Mouse (Mus musculus) kidney, adult 9 months (tissue): ENCODE results near the gene Slc16a9.
"Not testable (repeated sequence)": the region's sequence is repeated elsewhere in the genome, so short reads cannot be mapped to it uniquely, and the experiment has no call there.

Experiments used
- DNase-seq: peaks from one replicate; pipeline ENCODE4 v3.0.0; 2022

Slc16a9 gene

GRCm38 (mm10) chr10:70244921-70245558, at the start of gene Slc16a9:
Slc16a9 (plus strand) TSS chr10:70245100.
- peak; percentile 88 for DNase-seq

GRCm38 (mm10) chr10:70195279-70195678, 49.6 kb upstream of the Slc16a9 start:
- peak; percentile 73 for DNase-seq

- peak; percentile 67 for DNase-seq
These were observed 49.1 kb upstream of the Slc16a9 start for GRCm38 (mm10) chr10:70195786-70196185.

- peak; percentile 66 for DNase-seq
These were observed 48.2 kb upstream of the Slc16a9 start for GRCm38 (mm10) chr10:70196666-70197065.

GRCm38 (mm10) chr10:70197601-70198000, 47.3 kb upstream of the Slc16a9 start:
- DNase-seq, result no peak

GRCm38 (mm10) chr10:70198012-70198411, 46.9 kb upstream of the Slc16a9 start:
- DNase-seq, result no peak

GRCm38 (mm10) chr10:70198951-70199463, 45.9 kb upstream of the Slc16a9 start:
- DNase-seq, result no peak

GRCm38 (mm10) chr10:70199466-70200210, 45.3 kb upstream of the Slc16a9 start:
- DNase-seq, result no peak

GRCm38 (mm10) chr10:70200889-70201500, 43.9 kb upstream of the Slc16a9 start:
- DNase-seq, result no peak

GRCm38 (mm10) chr10:70204505-70205399, 40.1 kb upstream of the Slc16a9 start, which contains the start of gene Mrln:
Mrln (plus strand) TSS chr10:70204664.
- DNase-seq, result peak; percentile 65

- DNase-seq, result no peak
These were observed 33.6 kb upstream of the Slc16a9 start for GRCm38 (mm10) chr10:70211281-70211680.

GRCm38 (mm10) chr10:70220971-70221370, 23.9 kb upstream of the Slc16a9 start:
- DNase-seq, result peak; percentile 93

GRCm38 (mm10) chr10:70222231-70222630, 22.7 kb upstream of the Slc16a9 start:
- DNase-seq, result not testable (repeated sequence)

GRCm38 (mm10) chr10:70224571-70224970, 20.3 kb upstream of the Slc16a9 start:
- DNase-seq, result peak; percentile 96

- DNase-seq, result peak; percentile 69
These were observed 19.1 kb upstream of the Slc16a9 start for GRCm38 (mm10) chr10:70225760-70226159.

- DNase-seq, result peak; percentile 86
These were observed 18.3 kb upstream of the Slc16a9 start for GRCm38 (mm10) chr10:70226608-70227007.

GRCm38 (mm10) chr10:70230352-70230751, 14.5 kb upstream of the Slc16a9 start:
- no peak for DNase-seq

- peak; percentile 78 for DNase-seq
These were observed 7.0 kb upstream of the Slc16a9 start for GRCm38 (mm10) chr10:70237936-70238335.

- DNase-seq, result peak; percentile 73
These were observed 2.0 kb upstream of the Slc16a9 start for GRCm38 (mm10) chr10:70242751-70243444.

- DNase-seq, result no peak
These were observed 652 bp downstream of the Slc16a9 start for GRCm38 (mm10) chr10:70245559-70245945.

GRCm38 (mm10) chr10:70246076-70246475, 1.2 kb downstream of the Slc16a9 start:
- DNase-seq, result peak; percentile 88

- DNase-seq, result no peak
These were observed 5.5 kb downstream of the Slc16a9 start for GRCm38 (mm10) chr10:70250354-70250753.
